Mouse (Mus musculus) heart, postnatal 10 days (tissue): ENCODE measurements around the gene Deup1. TPM values are rescaled to one million over a fixed set of nuclear protein-coding genes. Genes with fewer than 3 reads are reported as not detected.

ENCODE experiments used
- total RNA-seq, 2 experiments: library from RNA; stranded (reverse); gene quantifications; 2 replicates each; pipeline ENCODE4 v1.2.3; 2021

The Deup1 gene
- total RNA-seq, 2 experiments from 2014 or later, result 0.12 to 0.32 TPM

Other genes with a start within 250 kb of the Deup1 start
- 10 to 100 TPM; 23.5 to 27.9 TPM for gene Smco4, start 134.5 kb downstream of the Deup1 start, total RNA-seq
- 10 to 100 TPM; 15.7 to 16.2 TPM for gene Slc36a4, start 81.8 kb upstream of the Deup1 start, total RNA-seq
- gene Mtnr1b, start 246.6 kb upstream of the Deup1 start, total RNA-seq, result not detected